Mouse (Mus musculus) forebrain, embryonic 11.5 days (tissue): ENCODE data around the gene Efcab10. TPM values are rescaled to one million over a fixed set of nuclear protein-coding genes. Genes with fewer than 3 reads are reported as not detected.

ENCODE experiments used
- ATAC-seq: fragments of 200-750 bp; cut with Nextera tagmentation; replicated peaks from 2 replicates; pipeline ENCODE4 v1.8.0; 2017; ENCODE audit warnings: moderate TSS enrichment; ENCODE audit not compliant: low FRiP score
- DNase-seq: peaks from one replicate; pipeline ENCODE4 v3.0.0-alpha.2; 2017; ENCODE audit warnings: low spot score
- H3K27ac ChIP-seq: fragments of 300-500 bp; sonication (generic); 2 replicates; pipeline ENCODE4 v1.5.1; 2014; ENCODE audit warnings: low read depth, low read length
- H3K27me3 ChIP-seq: fragments of 300-500 bp; sonication (generic); 2 replicates; pipeline ENCODE4 v1.6.1; 2014; ENCODE audit warnings: mild to moderate bottlenecking, low read length, mixed read lengths; ENCODE audit not compliant: control insufficient read depth, insufficient read depth
- H3K36me3 ChIP-seq: fragments of 300-500 bp; sonication (generic); 2 replicates; pipeline ENCODE4 v1.6.1; 2014; ENCODE audit warnings: mild to moderate bottlenecking, low read length, moderate library complexity, mixed read lengths; ENCODE audit not compliant: control insufficient read depth, insufficient read depth
- H3K4me1 ChIP-seq: fragments of 300-500 bp; sonication (generic); replicated peaks from 2 replicates; pipeline ENCODE4 v1.6.1; 2014; ENCODE audit warnings: low read length, mixed read lengths; ENCODE audit not compliant: control insufficient read depth, insufficient read depth
- H3K4me2 ChIP-seq: fragments of 300-500 bp; sonication (generic); 2 replicates; pipeline ENCODE4 v1.6.1; 2014; ENCODE audit warnings: low read depth, mild to moderate bottlenecking, low read length, moderate library complexity, mixed read lengths; ENCODE audit not compliant: severe bottlenecking
- H3K4me3 ChIP-seq: fragments of 300-500 bp; sonication (generic); 2 replicates; pipeline ENCODE4 v1.5.1; 2014; ENCODE audit warnings: low read depth, low read length
- H3K9ac ChIP-seq: fragments of 300-500 bp; sonication (generic); 2 replicates; pipeline ENCODE4 v1.6.1; 2014; ENCODE audit warnings: low read length
- H3K9me3 ChIP-seq: fragments of 300-500 bp; sonication (generic); 2 replicates; pipeline ENCODE4 v1.6.1; 2016; ENCODE audit warnings: low read length, mixed read lengths; ENCODE audit not compliant: control insufficient read depth
- WGBS: fragments of 180-500 bp; shearing (Covaris S2); extraction: QIAGEN DNeasy Blood & Tissue Kit; methylation state at CpG from one replicate; pipeline ENCODE4 v1.1.7; 2014; 5-methylcytosine and 5-hydroxymethylcytosine counted together
- polyA plus RNA-seq: library from polyadenylated mRNA; unstranded; fragments of >200 nt; fragmentation: Nextera tagmentation; extraction: Ambion mirVana; gene quantifications from 2 replicates; pipeline ENCODE4 v1.2.1, GENCODE M21; 2014

Gene Efcab10
- polyA plus RNA-seq, 1 experiment from 2014 or later: 0.49 TPM

- Histone ChIP-seq H3K27ac (no peak overlapping the region), H3K9ac (no peak overlapping the region), H3K4me1 (no peaks in the 10 kb centered on the region), H3K27me3 (no peaks in the 10 kb centered on the region), H3K4me2 (no peak overlapping the region), H3K4me3 (no peak overlapping the region), H3K36me3 (no peaks in the 10 kb centered on the region), H3K9me3 (no peaks in the 10 kb centered on the region)
- ATAC-seq: no peak
- DNase-seq: no peak
- 89% methylated on average over 8 of the region's 8 CpGs for WGBS
These were observed 30.1 kb upstream of the Efcab10 start for GRCm38 (mm10) chr12:33364511-33364910.

- WGBS: 85% methylated on average over 8 of the region's 8 CpGs
- no peaks in the 10 kb centered on the region for H3K4me1 ChIP-seq
- no peaks in the 10 kb centered on the region for H3K27me3 ChIP-seq
- ATAC-seq (no peak), DNase-seq (no peak)
- no peaks in the 10 kb centered on the region for H3K9me3 ChIP-seq
- H3K4me2 ChIP-seq: no peak overlapping the region
- no peaks in the 10 kb centered on the region for H3K36me3 ChIP-seq
- H3K4me3 ChIP-seq: no peak overlapping the region
- no peak overlapping the region for H3K27ac ChIP-seq
- no peak overlapping the region for H3K9ac ChIP-seq
These were observed 29.5 kb upstream of the Efcab10 start for GRCm38 (mm10) chr12:33365133-33365532.

- Histone ChIP-seq H3K4me2 (no peak overlapping the region), H3K27me3 (no peaks in the 10 kb centered on the region), H3K9me3 (no peaks in the 10 kb centered on the region), H3K9ac (no peak overlapping the region), H3K4me1 (no peaks in the 10 kb centered on the region), H3K36me3 (no peaks in the 10 kb centered on the region), H3K4me3 (no peak overlapping the region), H3K27ac (no peak overlapping the region)
- WGBS: 91% methylated on average over 3 of the region's 3 CpGs
- DNase-seq (no peak), ATAC-seq (no peak)
These were observed 25.1 kb upstream of the Efcab10 start for GRCm38 (mm10) chr12:33369555-33369954.

DNA sequence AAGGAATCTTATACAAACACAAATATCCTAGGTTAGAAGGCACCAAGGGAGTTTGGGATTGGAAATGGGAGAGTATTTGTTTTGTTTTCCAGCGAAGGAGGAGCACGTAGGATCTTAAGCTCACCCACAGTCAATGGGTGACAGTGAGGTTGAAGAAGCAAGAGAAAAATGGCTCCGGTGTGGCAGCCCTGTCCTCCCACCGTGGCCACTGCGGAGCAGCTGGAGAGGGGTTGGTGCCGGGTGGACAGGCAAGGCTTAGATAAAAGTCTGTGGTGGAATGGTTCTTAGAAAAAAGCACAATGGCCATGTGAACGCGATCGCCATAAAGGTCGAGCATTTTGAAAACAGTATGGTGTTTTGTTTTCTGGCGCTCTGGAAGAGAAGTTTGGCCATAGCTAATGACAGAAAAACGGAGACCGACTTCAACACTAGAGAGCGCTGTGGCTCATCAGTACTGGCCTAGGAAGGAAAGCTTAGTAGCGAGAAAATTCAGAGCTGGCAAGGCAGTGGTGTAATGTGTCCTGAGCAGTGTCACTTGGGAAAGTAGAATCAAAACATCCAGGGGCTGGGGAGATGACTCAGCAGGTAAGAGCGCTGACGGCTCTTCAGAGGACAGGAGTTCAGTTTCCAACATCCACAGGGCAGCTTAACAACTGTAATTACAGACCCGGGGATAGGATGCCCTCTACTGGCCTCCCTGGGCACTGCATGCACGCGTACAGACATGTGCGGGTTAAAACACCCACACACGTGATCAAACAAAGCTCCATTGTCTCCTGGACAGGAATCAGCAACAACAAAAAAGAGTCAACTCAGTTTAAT, 14.8 kb upstream of the Efcab10 start:
- 0 out of 2 replicates have a peak, but pooled peaks cover 2% of the 10 kb centered on the region for H3K4me1 ChIP-seq
- no peaks in the 10 kb centered on the region for H3K36me3 ChIP-seq
- H3K9me3 ChIP-seq: no peaks in the 10 kb centered on the region
- 14% methylated on average over 22 of the region's 22 CpGs for WGBS
- no peak overlapping the region for H3K9ac ChIP-seq
- peak overlapping the region; percentile 15; the same call in 1 of the 2 replicates for H3K4me3 ChIP-seq
- ATAC-seq (peak; percentile 85), DNase-seq (peak; percentile 92)
- no peaks in the 10 kb centered on the region for H3K27me3 ChIP-seq
- H3K27ac ChIP-seq: no peak overlapping the region
- H3K4me2 ChIP-seq: peak overlapping the region; percentile 34; the same call in 1 of the 2 replicates

GRCm38 (mm10) chr12:33388842-33389241, 5.8 kb upstream of the Efcab10 start:
- Histone ChIP-seq H3K4me1 (no peaks in the 10 kb centered on the region), H3K9ac (no peak overlapping the region), H3K4me3 (no peak overlapping the region), H3K36me3 (no peaks in the 10 kb centered on the region), H3K27ac (no peak overlapping the region), H3K9me3 (no peaks in the 10 kb centered on the region), H3K27me3 (no peaks in the 10 kb centered on the region), H3K4me2 (no peak overlapping the region)
- DNase-seq (peak; percentile 87), ATAC-seq (peak; percentile 80)
- WGBS: 7% methylated on average over 5 of the region's 5 CpGs

GRCm38 (mm10) chr12:33390844-33391560, 3.7 kb upstream of the Efcab10 start:
- no peak overlapping the region for H3K27ac ChIP-seq
- no peak overlapping the region for H3K4me2 ChIP-seq
- no peaks in the 10 kb centered on the region for H3K36me3 ChIP-seq
- H3K9ac ChIP-seq: no peak overlapping the region
- no peaks in the 10 kb centered on the region for H3K9me3 ChIP-seq
- ATAC-seq: no peak
- 82% methylated on average over 2 of the region's 2 CpGs for WGBS
- no peaks in the 10 kb centered on the region for H3K27me3 ChIP-seq
- H3K4me3 ChIP-seq: no peak overlapping the region
- no peak for DNase-seq
- H3K4me1 ChIP-seq: no peaks in the 10 kb centered on the region

DNA sequence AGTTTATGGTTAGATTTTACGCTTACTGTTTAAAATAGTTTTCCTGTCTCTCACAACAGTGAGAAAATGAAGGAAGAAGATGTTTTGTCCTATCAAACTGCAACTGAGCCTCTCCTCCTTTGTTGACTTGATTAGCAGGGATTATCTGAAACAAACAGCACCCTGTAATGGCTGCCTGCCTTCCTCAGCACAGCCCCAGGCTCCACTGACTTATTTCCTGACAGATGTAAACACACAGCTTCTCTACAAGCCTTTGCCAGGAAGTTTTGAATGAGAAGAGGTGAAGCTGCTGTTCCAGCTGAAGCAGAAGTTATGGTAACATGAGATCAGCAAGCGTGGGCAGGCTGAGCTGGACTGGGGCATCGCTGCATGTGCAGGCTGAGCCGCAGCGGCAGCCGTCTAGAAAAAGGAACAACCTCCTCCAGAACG, 8.6 kb downstream of the Efcab10 start:
- Histone ChIP-seq H3K4me2 (no peak overlapping the region), H3K27me3 (no peaks in the 10 kb centered on the region), H3K27ac (no peak overlapping the region), H3K9me3 (no peaks in the 10 kb centered on the region), H3K4me1 (0 out of 2 replicates have a peak, but pooled peaks cover 2% of the 10 kb centered on the region), H3K4me3 (no peak overlapping the region), H3K36me3 (no peaks in the 10 kb centered on the region), H3K9ac (no peak overlapping the region)
- DNase-seq: no peak
- 56% methylated on average over 7 of the region's 7 CpGs for WGBS
- ATAC-seq: no peak

DNA sequence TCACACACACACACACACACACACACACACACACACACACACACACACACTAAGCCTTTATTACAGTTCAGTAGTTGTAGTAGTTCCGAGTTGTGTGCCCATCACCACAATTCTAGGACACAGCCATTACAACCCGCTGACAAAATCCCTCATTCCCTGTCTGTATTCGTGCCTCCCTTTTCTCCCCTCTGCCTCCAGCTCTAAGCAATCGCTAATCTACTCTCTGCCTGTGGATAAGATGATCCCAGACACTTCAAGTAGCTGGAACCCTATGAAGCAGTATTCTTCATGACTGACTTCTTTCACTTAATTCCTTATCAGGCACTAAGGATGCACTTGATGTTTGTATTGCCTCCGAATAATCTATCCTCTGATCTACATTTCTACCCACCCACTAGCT, 10.3 kb downstream of the Efcab10 start:
- no peaks in the 10 kb centered on the region for H3K9me3 ChIP-seq
- no peak for ATAC-seq
- no peak overlapping the region for H3K9ac ChIP-seq
- H3K4me3 ChIP-seq: no peak overlapping the region
- H3K4me2 ChIP-seq: no peak overlapping the region
- H3K36me3 ChIP-seq: no peaks in the 10 kb centered on the region
- DNase-seq: no peak
- 0 out of 2 replicates have a peak, but pooled peaks cover 2% of the 10 kb centered on the region for H3K4me1 ChIP-seq
- no peak overlapping the region for H3K27ac ChIP-seq
- H3K27me3 ChIP-seq: no peaks in the 10 kb centered on the region
- 48% methylated on average over 5 of the region's 5 CpGs for WGBS
